Mouse (Mus musculus): ENCODE measurements around the gene Slc2a5. TPM values are rescaled to one million over a fixed set of nuclear protein-coding genes. Genes with fewer than 3 reads are reported as not detected.

Gene Slc2a5
- polyA plus RNA-seq, 2 experiments, result 0.08 to 0.18 TPM

DNA sequence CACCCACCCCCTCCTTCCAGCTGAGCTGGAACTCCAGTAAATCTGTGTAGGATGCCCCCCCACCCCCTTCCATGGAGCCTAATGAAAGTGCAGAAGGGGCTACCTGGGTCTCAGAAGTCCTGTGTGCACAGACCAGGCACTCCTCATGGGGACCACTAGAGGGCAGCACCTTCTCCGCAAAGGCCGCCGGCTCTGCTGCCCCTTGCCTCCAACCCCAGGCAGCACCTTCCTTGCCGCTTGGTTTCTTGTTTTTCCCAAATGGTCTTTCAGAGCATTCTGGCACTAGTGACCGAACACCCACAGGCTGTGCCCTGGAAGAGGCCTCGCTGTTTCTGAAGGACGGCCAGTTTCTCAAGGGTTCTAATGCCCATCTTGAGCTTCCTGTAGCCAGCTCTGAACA is 57.5 kb downstream of the Slc2a5 start:
- H3K27me3 ChIP-seq (ENCODE audit: control insufficient read depth, insufficient read depth, low read length), result no peaks in the 10 kb centered on the region
- ATAC-seq (ENCODE audit: insufficient read depth) (peak; percentile 33; the same call in 1 of the 2 replicates), DNase-seq (ENCODE audit: low read depth in 3 of 3, low spot score in 3 of 3) (peak in 1 of 3 experiments; percentile 24)
- H3K9ac ChIP-seq (replicated peaks), result no peak overlapping the region
- no peaks in the 10 kb centered on the region for H3K9me3 ChIP-seq (ENCODE audit: control insufficient read depth, low read length)
- TF ChIP-seq EP300 (IDR thresholded peaks at IDR 0.05; ENCODE audit: low read depth), result no peak
- peak; percentile 94 for TF ChIP-seq CTCF (IDR thresholded peaks at IDR 0.05; ENCODE audit: low read depth)
- H3K4me3 ChIP-seq (ENCODE audit: insufficient read depth in 1 of 2, low read depth in 2 of 2, low read length in 2 of 2), result no peak overlapping the region
- 4% methylated on average over 7 of the region's 7 CpGs for WGBS (ENCODE audit: insufficient replicate concordance)
- H3K27ac ChIP-seq, result no peak overlapping the region
- no peaks in the 10 kb centered on the region for H3K36me3 ChIP-seq (replicated peaks; ENCODE audit: control insufficient read depth, insufficient read depth, low read depth)
- H3K4me2 ChIP-seq (ENCODE audit: low read depth), result peak overlapping the region; percentile 48
- peaks cover 0 to 3% of the 10 kb centered on the region in 2 experiments; a peak in 1 of 4 replicates for H3K4me1 ChIP-seq (replicated peaks; ENCODE audit: control insufficient read depth in 2 of 2, insufficient read depth in 2 of 2, low read length in 1 of 2)

GRCm38 (mm10) chr4:150177122-150177521 is 58.0 kb downstream of the Slc2a5 start:
- Histone ChIP-seq H3K27ac (no peak overlapping the region), H3K9me3 (ENCODE audit: control insufficient read depth, low read length) (no peaks in the 10 kb centered on the region), H3K9ac (replicated peaks) (no peak overlapping the region), H3K4me1 (replicated peaks; ENCODE audit: control insufficient read depth in 2 of 2, insufficient read depth in 2 of 2, low read length in 1 of 2) (peaks cover 0 to 3% of the 10 kb centered on the region in 2 experiments; a peak in 1 of 4 replicates), H3K36me3 (replicated peaks; ENCODE audit: control insufficient read depth, insufficient read depth, low read depth) (no peaks in the 10 kb centered on the region), H3K27me3 (ENCODE audit: control insufficient read depth, insufficient read depth, low read length) (no peaks in the 10 kb centered on the region), H3K4me2 (ENCODE audit: low read depth) (peak overlapping the region; percentile 48), H3K4me3 (ENCODE audit: insufficient read depth in 1 of 2, low read depth in 2 of 2, low read length in 2 of 2) (no peak overlapping the region)
- WGBS (ENCODE audit: insufficient replicate concordance), result 45% methylated on average over 8 of the region's 8 CpGs
- TF ChIP-seq EP300 (IDR thresholded peaks at IDR 0.05; ENCODE audit: low read depth), result no peak
- TF ChIP-seq CTCF (IDR thresholded peaks at IDR 0.05; ENCODE audit: low read depth), result no peak
- DNase-seq (ENCODE audit: low read depth in 3 of 3, low spot score in 3 of 3) (no peak), ATAC-seq (ENCODE audit: insufficient read depth) (no peak)

GRCm38 (mm10) chr4:150178131-150178530 is 59.0 kb downstream of the Slc2a5 start:
- H3K27me3 ChIP-seq (ENCODE audit: control insufficient read depth, insufficient read depth, low read length), result no peaks in the 10 kb centered on the region
- H3K27ac ChIP-seq, result no peak overlapping the region
- no peaks in the 10 kb centered on the region for H3K9me3 ChIP-seq (ENCODE audit: control insufficient read depth, low read length)
- no peak for DNase-seq (ENCODE audit: low read depth in 3 of 3, low spot score in 3 of 3)
- WGBS (ENCODE audit: insufficient replicate concordance), result 53% methylated on average over 4 of the region's 4 CpGs
- H3K4me2 ChIP-seq (ENCODE audit: low read depth), result no peak overlapping the region
- TF ChIP-seq CTCF (IDR thresholded peaks at IDR 0.05; ENCODE audit: low read depth) (no peak), EP300 (IDR thresholded peaks at IDR 0.05; ENCODE audit: low read depth) (no peak)
- H3K9ac ChIP-seq (replicated peaks), result no peak overlapping the region
- no peak for ATAC-seq (ENCODE audit: insufficient read depth)
- no peak overlapping the region for H3K4me3 ChIP-seq (ENCODE audit: insufficient read depth in 1 of 2, low read depth in 2 of 2, low read length in 2 of 2)
- H3K36me3 ChIP-seq (replicated peaks; ENCODE audit: control insufficient read depth, insufficient read depth, low read depth), result no peaks in the 10 kb centered on the region
- H3K4me1 ChIP-seq (replicated peaks; ENCODE audit: control insufficient read depth in 2 of 2, insufficient read depth in 2 of 2, low read length in 1 of 2), result no peaks in the 10 kb centered on the region

DNA sequence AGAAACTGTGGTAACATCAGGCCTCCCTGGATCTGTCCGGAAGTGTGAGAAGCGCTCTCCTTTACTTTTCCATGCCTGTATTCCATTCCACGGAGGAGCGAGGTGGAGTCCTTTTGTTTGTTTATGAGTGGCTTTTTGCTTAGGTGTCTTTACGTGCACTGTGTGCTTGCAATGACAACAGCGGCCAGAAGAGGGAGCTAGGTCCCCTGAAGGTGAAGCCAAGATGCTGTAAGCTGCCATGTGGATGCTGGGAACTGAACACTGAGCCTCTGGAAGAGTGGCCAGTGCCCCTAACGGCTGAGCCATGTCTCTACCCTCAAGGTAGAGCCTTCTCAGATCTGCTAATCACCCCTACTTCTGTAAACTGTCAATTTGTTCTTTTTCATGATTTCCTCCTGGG is 62.2 kb downstream of the Slc2a5 start:
- Histone ChIP-seq H3K27me3 (ENCODE audit: control insufficient read depth, insufficient read depth, low read length) (no peaks in the 10 kb centered on the region), H3K4me3 (ENCODE audit: insufficient read depth in 1 of 2, low read depth in 2 of 2, low read length in 2 of 2) (no peak overlapping the region), H3K4me2 (ENCODE audit: low read depth) (no peak overlapping the region), H3K27ac (no peak overlapping the region), H3K9me3 (ENCODE audit: control insufficient read depth, low read length) (no peaks in the 10 kb centered on the region), H3K9ac (replicated peaks) (no peak overlapping the region), H3K36me3 (replicated peaks; ENCODE audit: control insufficient read depth, insufficient read depth, low read depth) (no peaks in the 10 kb centered on the region), H3K4me1 (replicated peaks; ENCODE audit: control insufficient read depth in 2 of 2, insufficient read depth in 2 of 2, low read length in 1 of 2) (no peaks in the 10 kb centered on the region)
- TF ChIP-seq CTCF (IDR thresholded peaks at IDR 0.05; ENCODE audit: low read depth), result peak; percentile 52
- TF ChIP-seq EP300 (IDR thresholded peaks at IDR 0.05; ENCODE audit: low read depth), result no peak
- 67% methylated on average over 7 of the region's 7 CpGs for WGBS (ENCODE audit: insufficient replicate concordance)
- ATAC-seq (ENCODE audit: insufficient read depth) (no peak), DNase-seq (ENCODE audit: low read depth in 3 of 3, low spot score in 3 of 3) (no peak)

- Histone ChIP-seq H3K9ac (replicated peaks) (no peak overlapping the region), H3K9me3 (ENCODE audit: control insufficient read depth, low read length) (no peaks in the 10 kb centered on the region), H3K36me3 (replicated peaks; ENCODE audit: control insufficient read depth, insufficient read depth, low read depth) (no peaks in the 10 kb centered on the region), H3K27ac (no peak overlapping the region), H3K4me1 (replicated peaks; ENCODE audit: control insufficient read depth in 2 of 2, insufficient read depth in 2 of 2, low read length in 1 of 2) (0 out of 4 replicates have a peak, but pooled peaks cover 0 to 5% of the 10 kb centered on the region in 2 experiments), H3K4me2 (ENCODE audit: low read depth) (0 out of 2 replicates have a peak overlapping the region, but pooled peaks have one; percentile 15), H3K27me3 (ENCODE audit: control insufficient read depth, insufficient read depth, low read length) (no peaks in the 10 kb centered on the region), H3K4me3 (ENCODE audit: insufficient read depth in 1 of 2, low read depth in 2 of 2, low read length in 2 of 2) (no peak overlapping the region)
- no peak for TF ChIP-seq CTCF (IDR thresholded peaks at IDR 0.05; ENCODE audit: low read depth)
- no peak for TF ChIP-seq EP300 (IDR thresholded peaks at IDR 0.05; ENCODE audit: low read depth)
- 35% methylated on average over 11 of the region's 11 CpGs for WGBS (ENCODE audit: insufficient replicate concordance)
- DNase-seq (ENCODE audit: low read depth in 3 of 3, low spot score in 3 of 3) (peak in 1 of 3 experiments; percentile 30), ATAC-seq (ENCODE audit: insufficient read depth) (no peak)
Measured at GRCm38 (mm10) chr4:150188236-150188635, 69.2 kb downstream of the Slc2a5 start.

Data from liver, embryonic 14.5 days (tissue).